Mouse (Mus musculus): ENCODE data around the gene Pnldc1. TPM values are rescaled to one million over a fixed set of nuclear protein-coding genes. Genes with fewer than 3 reads are reported as not detected.
"Not testable (repeated sequence)": the region's sequence is repeated elsewhere in the genome, so short reads cannot be mapped to it uniquely, and the experiment has no call there.

Gene Pnldc1
- total RNA-seq, 2 experiments from 2014 or later = 0.20 to 0.26 TPM

DNA sequence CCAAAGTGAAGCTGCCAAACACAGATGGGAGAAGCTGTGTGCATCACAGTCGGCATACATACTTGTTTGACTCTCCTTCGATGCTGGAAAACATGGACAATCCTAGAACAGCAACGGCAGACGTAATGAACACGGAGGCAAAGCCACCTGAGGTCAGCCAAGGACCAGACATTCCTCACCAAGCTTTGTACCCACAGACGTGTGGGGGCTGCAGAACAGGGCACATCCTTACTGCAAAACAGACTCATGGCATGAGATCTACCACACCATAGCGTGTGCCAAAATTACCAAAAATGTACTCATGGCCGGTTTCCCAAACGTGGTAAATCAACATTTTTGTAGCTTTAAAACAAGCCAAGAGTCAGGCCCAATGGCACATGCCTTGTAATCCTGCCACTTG is 3.6 kb downstream of the Pnldc1 start:
- no peak for DNase-seq

DNA sequence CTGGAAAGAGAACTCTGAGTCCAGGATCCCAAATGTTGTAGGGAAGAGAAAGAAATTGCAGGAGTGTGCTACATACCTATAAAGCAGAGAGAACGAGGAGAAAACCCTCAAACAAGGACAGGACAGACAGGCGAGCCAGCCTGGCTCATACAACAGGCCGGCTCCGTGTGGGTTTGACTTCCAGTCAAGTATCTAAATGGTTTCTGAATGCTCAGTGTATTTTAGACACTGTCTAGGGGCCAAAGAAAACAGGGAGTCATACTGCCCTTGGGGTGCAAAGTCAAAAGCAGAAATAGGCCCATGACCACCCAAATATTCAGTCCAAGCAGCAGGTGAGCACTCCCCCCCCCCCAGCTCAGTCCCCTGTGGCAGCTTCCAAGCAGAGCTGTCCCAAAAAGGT is 4.2 kb downstream of the Pnldc1 start:
- DNase-seq = no peak

DNA sequence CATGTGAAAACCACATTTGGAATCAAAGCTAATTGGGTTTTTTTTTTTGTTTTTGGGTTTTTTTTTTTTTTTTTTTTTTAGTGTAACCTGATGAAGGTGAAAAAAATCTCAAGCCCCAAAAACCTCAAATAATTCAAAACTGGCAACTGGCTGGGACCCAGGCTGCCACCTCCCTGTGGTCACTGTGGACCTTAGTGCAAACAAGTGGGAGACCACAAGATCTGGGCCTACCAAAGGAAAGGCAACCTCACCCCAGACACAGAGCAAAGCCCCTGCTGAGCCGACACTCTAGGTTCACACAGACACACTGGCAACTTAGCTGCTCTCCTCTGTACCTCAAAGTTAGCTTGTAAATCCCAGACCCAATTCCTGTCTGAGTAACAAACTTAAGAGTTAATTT is 5.7 kb downstream of the Pnldc1 start:
- no peak for DNase-seq

DNA sequence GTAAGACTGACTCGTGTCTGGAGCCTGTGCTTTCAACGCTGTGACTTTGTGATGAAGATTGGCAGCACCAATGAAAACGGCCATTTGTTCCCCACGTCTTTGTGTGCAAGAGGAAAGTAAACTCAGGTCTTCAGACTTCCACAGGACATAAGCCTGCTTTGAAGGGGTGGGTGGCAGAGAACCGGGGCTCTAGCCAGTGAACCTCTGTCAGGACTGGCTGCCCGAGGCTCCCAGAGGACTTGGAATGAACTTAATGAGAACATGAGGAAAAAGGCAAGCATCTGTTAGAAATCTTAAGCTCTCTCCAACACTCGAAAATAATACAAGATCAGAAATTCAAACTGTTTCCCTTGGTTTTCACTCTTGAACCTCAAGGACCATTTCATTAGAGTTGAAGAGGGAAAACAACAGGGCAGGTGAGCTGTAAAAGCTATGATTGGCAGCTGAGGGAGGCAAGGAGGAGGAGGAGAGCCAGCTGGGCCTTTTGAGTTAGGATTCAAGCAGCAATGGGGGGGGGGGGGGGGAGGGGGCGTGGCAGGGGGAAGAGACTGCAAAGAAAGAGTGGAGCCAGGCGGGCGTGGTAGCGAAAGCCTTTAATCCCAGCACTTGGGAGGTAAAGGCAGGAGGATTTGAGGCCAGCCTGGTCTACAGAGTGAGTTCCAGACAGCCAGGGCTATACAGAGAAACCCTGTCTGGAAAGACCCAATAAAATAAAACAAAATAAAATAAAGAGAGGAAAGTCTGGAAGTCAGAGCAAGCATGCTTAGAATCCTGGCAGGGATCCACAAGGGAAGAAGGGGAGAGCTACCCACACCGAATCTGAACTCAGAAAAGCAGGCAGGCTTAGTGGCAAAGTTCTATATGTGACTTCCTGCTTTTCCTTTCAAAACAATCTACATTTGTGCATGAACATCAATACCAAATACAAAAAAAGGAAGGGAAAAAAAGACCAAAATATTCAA is 6.4 kb downstream of the Pnldc1 start:
- no peak for DNase-seq

DNA sequence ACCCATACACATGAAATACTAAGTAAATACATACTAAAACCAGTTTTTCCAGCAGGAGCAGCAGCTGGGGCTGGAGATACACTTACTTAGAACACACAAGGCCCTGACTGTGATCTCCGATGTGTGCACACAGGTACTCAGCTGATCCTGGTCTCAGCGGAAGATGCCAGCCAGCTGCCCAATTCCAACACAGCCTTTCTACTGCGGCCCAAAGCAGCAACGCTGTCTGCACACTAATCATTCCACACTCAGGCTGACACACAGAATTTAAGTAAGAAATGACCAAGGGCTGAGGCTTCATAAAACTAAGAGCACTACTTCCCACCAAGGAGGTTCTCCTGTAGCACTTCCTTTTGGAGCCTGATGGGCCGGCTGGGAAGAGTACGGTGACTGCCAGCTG is 7.7 kb downstream of the Pnldc1 start:
- DNase-seq = no peak

DNA sequence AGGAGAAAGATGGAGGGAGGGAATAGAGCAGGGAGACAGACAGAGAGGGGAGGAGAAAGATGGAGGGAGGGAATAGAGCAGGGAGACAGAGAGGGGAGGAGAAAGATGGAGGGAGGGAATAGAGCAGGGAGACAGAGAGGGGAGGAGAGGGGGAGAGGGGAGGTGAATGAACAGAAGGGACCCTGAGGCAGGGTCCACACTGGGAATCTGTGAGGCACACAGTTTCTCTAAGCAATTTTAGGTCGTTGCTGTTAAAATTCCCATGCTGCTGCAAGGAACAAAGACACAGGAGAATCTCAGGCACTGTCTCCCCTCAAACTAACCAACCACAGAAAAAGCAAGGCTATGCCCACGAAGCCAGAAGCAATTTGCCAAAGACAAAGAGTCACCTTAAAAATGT is 11.4 kb downstream of the Pnldc1 start:
- not testable (repeated sequence) for DNase-seq

DNA sequence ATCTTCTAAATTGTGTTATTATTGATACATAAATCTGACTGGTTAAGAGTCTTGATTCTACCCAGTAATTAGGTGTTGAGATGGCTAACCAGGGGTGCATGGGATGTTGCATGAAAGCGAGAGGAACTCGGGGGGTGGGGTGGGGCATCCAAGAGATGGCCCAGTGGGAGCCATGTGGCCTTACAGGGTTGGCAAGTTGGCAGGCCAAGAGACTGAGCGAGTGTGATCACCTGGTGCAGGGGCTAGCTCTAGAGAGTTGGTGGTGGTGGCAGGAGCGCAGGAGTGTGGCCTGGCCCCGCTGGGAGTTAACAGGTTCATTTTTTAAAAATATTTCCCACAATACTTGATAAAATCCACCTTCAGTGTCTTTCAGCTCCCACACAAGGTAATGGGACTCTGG is 12.4 kb downstream of the Pnldc1 start:
- DNase-seq = no peak

DNA sequence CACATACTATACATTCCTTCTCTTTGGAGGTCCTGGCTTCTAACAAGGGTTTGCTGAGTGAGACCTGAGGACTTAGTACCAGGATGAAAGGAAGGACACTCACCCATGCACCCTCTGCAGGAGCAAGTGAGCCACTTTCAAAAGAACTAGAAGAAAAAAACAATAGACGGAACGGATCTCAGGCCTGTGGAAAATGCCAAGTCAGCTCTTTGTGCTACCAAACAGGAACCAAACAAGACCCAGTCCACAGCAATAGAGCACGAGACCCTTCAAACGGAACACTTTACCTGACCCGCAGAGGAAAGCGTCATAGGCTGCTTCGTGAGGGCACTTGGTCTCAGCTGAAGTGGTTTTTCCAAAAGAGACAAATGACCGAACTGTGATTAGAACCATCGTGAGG is 18.0 kb downstream of the Pnldc1 start:
- DNase-seq = no peak

DNA sequence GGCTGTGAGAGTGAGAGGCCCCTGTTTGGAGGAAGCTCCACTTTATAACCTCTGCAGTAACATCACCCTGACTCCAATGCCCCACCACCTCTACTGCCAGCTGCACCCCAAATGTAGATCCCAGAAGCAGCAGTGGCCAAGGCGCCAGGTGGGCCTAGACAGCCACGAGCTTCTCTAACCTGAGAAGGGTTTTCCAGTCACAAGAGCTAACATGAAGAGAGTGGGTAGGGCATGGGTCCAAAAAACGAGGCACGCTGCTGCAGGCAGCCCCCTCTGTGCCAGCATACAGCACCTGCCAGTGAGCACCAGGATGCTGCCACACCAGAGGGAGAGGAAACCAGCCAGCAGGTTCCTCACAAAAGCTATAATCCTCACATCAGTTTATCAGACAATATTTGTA is 19.0 kb downstream of the Pnldc1 start:
- no peak for DNase-seq

DNA sequence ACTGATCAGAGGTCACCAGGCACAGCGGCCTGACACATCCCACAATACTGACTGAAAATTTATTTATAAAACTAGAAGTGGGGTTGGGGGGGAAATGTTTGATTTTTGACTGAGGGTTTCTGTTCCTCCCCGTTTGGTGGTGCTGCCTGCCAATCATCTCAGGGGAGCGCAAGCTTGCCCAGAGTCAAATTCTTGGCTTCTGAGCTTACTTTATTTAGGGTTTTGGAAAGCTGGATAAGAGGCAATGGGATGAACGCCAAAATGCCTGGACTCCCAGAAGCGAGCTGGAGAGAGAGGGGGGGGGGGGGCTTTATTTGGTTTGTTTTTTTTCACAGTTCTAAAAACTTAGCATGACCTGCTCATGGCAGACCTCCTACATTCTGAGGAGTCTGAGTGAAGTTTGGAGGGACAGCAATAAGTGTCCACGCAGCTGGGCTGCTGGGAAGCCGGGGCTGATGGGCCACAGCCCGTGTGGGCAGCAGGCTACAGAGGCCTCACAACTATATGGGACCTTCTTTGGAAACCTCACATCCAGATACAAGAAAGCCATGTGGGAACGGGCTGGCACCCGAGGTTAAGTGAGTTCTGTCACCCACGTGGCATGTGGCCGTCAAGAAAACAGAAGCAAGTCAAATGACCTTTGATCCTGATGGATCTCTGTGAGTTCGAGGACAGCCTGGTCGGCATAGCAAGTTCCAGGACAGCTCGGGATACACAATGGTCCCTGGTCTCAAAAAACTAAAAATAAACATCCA is 22.8 kb downstream of the Pnldc1 start:
- no peak for DNase-seq

DNA sequence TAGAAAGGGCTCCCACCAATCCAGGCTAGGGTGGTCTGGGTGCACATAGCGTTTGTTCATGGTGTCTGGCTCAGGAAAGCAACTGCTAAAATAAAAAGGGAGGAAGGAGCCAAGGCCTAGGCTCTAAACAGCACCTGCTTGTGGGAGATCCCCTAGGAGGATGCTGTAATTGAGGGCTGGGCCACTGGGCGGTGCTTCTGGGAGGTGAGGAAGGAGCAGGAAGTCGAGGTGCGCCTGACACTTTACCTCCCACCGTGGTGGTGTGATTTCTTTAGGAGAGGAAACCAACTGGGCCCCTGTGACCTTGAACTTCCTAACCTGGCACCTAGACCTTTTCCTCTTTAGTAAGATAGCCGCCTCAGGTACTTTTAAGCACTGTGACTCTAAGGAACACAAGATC is 23.4 kb downstream of the Pnldc1 start:
- DNase-seq = no peak

DNA sequence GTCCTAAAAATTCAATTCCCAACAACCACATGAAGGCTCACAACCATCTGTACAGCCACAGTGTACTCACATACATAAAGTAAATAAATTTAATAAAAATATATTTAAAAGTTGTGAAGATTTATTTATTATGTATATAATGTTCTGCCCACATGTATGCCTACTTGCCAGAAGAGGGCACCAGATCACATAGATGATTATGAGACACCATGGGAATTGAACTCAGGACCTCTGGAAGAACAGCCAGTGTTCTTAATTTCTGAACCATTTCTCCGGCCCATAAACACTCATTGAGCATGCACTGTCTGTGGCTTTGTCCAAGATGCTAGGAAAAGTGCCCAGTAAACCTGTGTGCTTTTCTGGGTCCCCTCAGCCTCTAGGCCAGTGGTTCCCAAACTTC is 28.8 kb downstream of the Pnldc1 start:
- no peak for DNase-seq

DNA sequence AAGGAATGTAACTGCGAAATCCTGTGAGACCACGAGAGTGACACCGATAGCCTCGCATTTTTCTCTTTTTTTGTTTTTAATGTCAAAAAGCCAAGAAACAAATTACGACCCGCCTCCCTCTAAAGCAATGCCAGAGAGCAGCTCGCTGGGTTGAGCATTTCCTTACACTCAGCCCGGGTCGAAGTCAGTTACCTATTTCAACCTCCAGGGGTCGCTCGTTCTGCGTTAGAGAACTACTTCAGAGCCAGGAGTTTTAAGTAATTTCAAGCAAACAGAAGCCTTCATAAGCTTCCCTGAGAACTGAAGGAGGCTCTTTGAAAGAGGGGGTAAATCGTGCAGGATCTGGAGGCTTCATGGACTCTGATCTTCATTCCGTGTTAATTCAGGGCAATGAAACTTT is 29.9 kb downstream of the Pnldc1 start:
- DNase-seq = peak; percentile 75

DNA sequence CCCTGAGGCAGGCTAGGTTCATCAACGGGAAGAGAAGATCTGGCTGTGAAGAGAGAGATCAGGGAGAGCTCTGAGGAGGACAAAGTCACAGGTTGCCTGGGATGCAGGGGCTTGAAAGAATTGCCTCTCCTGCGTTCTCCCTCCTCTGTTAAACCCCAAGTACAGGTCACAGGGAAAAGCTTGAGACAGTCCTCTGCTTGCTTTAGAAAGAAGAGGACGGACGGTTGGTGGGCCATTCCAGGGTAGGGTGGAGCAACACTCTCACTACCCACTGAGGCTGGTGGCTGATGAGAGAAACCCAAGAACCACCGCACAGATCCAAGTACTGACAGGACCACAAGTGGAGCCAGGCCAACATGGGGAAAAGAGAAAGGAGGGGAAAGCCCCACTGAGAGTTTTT is 34.3 kb downstream of the Pnldc1 start, which contains the start of gene Mrgprh:
Gene Mrgprh, plus strand, starts transcription at position 301 of the 400 bp plus-strand sequence.
- DNase-seq = no peak

DNA sequence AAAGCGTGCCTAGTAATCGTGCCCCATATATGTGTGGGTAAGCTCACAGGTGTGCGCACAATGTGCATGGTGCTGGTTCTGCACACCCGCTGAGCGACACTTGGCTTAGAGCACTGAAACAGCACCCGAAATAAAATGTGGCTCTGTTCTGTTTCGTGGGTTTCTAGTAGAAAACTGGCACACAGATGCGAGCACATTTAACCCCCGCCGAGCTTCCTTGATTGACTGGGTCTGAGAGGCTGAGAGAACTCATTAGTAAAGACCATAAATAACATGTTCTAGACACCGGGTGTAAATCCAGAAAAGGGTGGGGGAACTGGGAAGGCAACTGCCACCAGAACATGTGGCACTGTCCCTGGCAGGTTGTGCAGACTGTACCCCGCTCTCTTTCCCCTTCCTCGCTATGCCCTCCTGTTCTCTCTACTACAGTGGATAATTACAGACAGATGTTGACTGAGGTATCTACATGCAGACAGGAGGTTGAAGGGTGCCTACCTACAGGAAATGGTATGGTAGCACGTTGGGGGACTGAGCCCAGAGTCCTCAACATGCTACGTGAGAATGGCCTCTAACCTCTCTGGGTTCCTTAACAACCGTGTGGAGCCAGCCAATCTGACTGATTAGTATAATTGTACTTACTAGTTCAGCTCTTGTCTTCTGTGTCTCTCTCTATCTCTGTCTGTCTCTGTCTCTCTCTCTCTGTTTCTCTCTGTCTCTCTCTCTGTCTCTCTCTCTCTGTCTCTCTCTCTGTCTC is 37.6 kb downstream of the Pnldc1 start:
- no peak for DNase-seq

DNA sequence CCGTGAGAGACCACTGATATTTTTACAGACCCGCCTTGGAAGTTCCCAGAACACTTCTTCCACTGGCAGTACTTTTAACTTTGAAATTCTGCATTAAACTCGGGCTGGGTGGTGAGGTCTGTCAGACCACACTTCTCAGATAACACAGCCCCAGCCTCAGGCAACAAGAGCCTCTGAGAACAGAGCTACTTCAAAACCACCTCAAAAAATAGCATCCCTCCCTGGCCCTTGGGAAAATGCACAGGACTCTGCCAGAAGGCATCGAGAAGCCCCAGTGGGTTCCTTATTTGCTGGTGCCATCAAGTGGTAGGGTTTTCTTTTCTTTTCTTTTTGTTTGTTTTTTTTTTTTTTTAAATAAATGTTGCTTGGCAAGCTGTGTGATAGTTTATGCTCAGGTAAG is 41.4 kb downstream of the Pnldc1 start:
- DNase-seq = no peak

DNA sequence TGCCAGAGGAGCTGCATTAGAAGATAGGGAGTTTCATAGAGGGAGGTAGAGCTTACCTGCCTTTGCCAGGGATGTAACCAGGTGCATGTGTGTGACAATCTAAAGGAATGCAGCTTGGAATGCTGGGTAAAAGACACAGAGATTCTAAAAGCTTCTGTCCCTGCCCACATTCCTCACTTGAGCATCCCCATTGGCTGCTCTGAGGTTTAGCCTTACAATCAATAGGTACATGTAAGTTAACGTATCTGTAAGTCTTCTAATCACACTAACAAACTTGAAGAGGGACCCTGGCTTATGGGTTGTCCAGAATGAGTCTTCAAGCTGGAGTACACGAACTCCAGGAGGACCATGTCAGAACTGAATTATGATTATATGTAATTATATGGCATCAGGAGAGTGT is 42.0 kb downstream of the Pnldc1 start, which contains the start of gene Mas1:
Gene Mas1, minus strand, starts transcription at position 101 of the 400 bp plus-strand sequence.
- no peak for DNase-seq

DNA sequence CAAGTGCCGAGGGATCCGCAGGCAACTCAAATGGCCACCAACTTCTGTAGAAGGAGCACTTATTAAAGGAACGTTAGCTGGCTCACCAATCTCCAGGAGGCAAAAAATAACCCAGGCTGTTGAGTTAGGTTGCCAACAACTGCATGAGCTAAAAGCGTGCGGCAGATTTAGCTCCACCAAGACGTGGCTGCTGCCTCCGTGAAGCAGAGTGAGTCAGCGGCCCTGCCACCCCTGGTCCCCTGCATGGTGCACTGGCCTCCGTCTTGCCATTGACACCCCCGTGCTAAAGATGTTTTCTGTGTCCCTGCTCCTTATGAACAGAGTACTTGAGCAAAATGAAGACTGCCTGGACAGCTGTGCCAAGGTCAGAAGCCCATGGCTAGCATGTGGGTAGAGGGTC is 43.2 kb downstream of the Pnldc1 start:
- DNase-seq = no peak

DNA sequence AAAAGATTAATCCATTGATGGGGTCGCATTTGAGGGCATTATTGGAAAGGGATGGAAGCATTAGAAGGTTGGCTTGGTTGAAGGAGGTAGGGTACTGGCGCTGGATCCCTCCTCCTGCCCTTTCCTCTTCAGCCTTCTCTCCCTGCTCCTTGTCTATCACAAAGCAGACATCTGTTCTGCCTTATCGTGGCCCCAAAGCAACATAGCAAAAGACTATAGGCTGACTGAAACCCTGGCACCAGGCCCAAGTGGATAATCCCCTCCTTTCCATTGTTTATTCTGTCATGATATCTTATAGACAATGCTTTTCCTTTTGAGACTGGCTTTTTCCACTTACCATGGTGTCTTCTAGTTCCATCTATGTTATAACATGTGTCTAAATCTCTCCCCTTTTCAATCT is 44.6 kb downstream of the Pnldc1 start:
- no peak for DNase-seq

DNA sequence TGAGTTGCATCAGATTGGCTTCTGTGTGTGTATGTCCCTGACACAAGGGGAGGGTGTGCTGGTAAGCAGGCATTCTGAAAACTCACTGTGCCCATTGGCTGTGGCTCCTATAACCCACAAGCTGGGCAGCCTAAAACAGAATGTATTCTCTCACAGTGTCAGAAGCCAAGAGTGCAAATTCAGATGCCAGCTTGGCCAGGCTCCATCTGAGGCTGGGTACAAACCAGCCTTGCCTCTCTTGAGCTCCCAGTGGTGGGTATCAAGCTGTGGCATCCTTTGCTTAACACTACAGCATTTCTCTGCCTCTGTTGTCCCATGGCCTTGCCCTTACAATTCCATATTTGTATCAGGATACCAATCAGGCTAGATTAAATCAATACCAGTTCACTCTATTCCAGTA is 45.9 kb downstream of the Pnldc1 start:
- DNase-seq = no peak

DNA sequence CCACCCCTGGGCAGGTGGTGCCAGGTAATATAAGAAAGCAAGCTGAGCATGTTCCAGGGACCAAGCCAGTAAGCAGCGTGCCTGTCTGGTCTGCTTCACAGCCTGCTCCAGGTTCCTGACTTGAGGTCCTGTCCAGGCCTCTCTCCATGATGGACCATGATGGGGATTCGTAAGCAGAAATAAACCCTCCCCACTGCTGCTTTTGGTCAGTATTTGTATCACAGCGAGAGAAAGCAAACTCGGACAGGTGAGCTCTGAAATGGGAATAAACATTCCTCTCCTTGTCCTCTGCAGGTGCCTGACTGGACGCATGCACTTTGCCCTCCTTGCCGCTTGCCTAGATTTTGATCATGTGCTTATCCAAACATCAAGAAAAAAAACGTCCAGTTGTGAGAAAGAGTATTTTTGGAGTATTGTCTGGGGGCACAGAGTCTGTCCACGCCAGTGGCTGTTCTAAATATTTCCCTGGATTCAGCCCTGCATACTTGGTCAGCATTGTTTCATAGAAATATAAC is 51.0 kb downstream of the Pnldc1 start:
- no peak for DNase-seq

DNA sequence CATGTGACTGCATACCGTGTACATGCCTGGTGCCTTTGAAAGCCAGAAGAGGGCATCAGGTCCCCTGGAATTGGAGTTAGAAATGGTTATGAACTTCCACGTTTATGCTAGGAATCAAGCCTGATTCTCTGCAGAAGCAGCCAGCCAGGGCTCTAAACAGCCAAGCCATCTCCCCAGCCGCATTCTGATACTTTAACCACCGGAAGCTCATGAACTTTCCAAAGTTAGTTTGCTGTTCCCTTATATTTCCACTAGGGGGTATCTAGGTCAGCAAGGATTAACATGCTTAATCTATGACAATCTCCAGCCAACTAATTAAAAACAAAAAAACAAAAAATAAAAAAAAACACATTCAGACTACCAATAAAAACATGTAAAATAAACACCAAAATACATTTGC is 52.0 kb downstream of the Pnldc1 start:
- DNase-seq = no peak
